Mouse (Mus musculus) kidney, adult 9 months (tissue): ENCODE results near the gene Nfasc.
A peak's percentile ranks its signal among the peaks of the same experiment; 100 is the strongest.

Experiments
- DNase-seq: peaks from one replicate; pipeline ENCODE4 v3.0.0; 2022

Nfasc gene

GRCm38 (mm10) chr1:132640256-132640655 is 101.3 kb downstream of the Nfasc start:
- DNase-seq = peak; percentile 13

- no peak for DNase-seq
Observed at GRCm38 (mm10) chr1:132637346-132637745, 104.3 kb downstream of the Nfasc start.

DNA sequence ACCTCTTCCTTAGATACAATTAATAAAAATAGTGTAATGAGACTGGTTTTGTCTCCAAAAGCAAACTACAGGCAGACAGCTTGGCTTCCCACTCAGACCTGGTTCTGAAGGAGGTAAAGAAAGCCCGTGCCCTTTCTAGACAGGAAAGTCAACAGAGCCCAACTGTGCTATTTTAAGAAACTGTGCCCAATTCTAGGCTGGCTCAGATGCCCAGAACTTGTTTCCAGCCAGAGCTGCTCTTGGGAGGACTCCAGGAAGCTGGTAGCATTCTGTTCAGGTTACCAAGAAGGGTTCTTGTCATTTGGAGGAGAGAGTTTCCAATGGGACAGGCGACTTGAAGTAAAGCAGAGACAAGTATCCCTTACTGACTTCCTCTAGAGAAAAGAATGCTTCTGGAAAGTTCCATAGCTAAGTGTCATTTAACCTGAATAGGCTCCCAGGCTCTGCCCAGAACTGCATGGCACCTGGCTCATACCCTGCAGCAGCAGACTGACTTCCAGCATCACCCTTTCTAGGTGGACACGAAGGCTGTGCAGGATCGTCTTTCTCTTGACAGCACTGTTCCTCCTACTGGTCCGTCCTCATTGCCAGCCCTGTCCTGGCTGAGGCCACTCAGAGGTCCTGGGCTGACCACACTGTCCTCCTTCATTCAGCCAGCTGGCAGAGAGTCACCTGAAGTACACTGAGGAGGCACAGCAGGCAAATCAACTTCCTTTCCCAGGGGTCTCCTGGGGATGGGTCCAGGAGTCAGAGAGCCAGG is 111.8 kb downstream of the Nfasc start:
- DNase-seq = peak; percentile 9

DNA sequence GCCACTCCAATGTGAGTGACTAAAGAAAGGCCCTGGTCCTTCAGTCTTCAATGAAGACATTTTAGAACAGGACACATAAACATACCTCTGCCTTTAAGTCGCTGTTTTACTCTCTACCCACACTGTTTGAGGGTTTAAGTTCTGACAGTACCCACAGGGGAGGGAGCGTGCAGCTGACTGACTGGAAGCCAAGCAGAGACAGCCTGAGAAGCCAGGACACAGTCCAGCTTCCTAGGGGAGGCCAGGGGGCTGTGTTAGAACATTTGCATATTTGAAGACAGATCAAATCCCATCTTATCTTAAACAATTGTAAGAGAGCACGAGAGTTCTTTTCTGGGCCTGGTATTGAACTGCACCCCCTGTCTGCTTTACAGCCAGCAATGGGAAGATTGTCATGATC is 113.0 kb downstream of the Nfasc start:
- no peak for DNase-seq

GRCm38 (mm10) chr1:132628183-132628582 is 113.4 kb downstream of the Nfasc start:
- no peak for DNase-seq

- DNase-seq = no peak
Observed at GRCm38 (mm10) chr1:132626125-132626756, 115.4 kb downstream of the Nfasc start.

DNA sequence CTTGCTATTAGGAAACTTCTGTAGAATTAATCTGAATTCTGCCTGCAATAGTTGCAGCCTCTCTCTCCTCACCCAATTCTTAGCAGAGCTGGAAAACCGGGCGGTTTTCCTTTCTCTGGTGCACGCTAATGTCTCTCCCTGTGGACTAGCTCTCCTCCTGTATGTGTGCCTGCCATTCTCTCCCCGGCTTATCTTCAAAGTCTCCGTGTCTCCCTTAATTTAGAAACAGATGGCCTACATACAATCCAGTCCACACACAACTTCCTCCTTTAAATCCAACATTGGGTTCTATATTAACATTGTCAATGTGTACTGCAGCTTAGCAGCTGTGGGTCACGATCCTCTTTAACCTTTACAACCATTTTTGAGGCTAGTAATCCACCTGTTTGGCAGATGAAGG is 116.6 kb downstream of the Nfasc start:
- no peak for DNase-seq

- DNase-seq = no peak
Observed at GRCm38 (mm10) chr1:132624466-132624865, 117.1 kb downstream of the Nfasc start.

DNA sequence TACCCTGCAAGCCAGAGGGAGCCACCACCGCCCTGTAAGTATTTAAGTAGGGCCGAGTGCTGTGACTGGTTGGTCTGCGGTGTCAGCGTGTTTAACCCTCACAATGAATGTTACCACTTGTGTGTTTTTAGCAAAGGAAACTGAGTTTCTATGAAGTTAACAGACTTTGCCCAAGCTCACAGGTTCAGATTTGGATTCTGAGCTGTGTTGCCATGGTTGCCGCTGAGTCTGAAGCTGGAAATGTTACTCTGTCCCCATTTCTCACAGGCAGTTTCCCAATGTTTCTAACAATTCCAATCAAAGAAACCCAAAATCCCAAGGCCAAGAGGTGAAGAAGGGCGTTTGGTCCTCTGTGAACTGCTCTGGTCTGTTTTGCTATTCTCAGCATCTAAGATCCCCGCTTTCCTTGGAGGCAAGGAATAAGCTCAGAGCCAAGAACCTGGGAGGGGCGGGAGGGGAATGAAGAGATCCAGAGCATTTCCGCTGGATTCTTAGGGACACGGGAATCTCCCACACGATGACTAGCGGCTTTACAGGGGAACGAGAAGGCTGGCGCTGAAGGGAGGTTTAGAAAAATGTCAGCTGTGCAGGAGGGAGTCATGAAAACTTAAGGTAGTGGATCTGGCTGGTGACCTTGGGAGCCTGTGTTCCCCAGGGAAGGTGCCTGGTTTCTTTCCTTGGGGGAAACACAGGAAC is 117.8 kb downstream of the Nfasc start:
- no peak for DNase-seq

- no peak for DNase-seq
Observed at GRCm38 (mm10) chr1:132612066-132612465, 129.5 kb downstream of the Nfasc start.

GRCm38 (mm10) chr1:132609048-132609634 is 132.5 kb downstream of the Nfasc start:
- DNase-seq = peak; percentile 66

DNA sequence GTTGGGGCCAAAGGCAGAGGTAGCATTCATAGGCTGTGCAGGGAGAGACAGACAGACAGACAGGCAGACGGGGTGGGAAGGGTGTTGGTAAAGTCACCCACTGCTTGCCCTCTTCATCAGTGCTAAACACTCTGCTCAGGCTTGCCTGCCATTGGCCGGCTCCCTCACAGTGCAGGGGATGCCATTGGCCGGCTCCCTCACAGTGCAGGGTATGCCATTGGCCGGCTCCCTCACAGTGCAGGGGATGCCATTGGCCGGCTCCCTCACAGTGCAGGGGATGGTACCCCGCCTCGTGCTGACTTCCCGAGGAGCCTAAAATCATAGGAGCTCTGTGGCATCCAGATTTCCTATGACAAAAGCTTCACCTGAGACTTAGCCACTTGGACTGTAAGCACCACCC is 139.4 kb downstream of the Nfasc start:
- no peak for DNase-seq

DNA sequence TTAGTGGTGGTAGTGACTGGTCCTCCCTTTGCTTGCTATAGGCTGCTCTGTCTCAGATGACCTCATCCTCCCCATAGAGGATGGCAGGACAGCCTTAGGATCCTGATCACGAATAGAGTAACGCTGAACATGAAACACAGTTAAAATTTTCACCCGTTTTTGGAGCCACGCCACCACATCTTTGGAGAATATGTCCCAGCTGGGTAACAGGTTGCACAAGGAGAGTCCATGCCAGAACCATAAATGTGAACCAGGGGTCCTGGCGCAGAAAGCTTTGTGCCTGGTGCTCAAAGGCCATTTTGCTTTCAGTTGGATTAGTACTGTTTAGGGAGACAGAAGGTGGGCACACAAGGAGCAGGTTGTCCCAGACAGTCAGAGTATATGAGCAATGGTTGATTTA is 143.6 kb downstream of the Nfasc start:
- DNase-seq = no peak

GRCm38 (mm10) chr1:132595741-132596140 is 145.9 kb downstream of the Nfasc start:
- DNase-seq = no peak

GRCm38 (mm10) chr1:132594587-132594986 is 147.0 kb downstream of the Nfasc start:
- DNase-seq = peak; percentile 58

DNA sequence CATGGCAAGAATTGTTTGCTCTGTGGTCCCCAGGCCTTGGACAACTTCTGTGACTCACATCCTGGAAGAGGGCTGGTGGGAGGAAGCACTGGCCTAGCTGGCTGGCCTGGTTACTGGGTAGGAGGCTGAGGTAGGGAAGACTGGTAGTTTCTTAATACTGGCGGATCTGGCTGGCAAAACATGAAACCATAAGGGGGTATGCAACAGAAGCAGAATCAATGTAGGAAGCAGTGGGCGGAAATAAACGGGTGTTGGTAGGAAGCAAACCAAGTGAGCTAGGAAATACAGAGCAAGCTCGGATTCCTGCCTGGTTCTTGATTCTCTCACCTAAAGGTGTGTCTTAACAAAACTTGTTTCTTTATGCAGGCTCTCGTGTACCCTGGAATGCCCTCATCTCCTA is 149.5 kb downstream of the Nfasc start:
- DNase-seq = no peak

DNA sequence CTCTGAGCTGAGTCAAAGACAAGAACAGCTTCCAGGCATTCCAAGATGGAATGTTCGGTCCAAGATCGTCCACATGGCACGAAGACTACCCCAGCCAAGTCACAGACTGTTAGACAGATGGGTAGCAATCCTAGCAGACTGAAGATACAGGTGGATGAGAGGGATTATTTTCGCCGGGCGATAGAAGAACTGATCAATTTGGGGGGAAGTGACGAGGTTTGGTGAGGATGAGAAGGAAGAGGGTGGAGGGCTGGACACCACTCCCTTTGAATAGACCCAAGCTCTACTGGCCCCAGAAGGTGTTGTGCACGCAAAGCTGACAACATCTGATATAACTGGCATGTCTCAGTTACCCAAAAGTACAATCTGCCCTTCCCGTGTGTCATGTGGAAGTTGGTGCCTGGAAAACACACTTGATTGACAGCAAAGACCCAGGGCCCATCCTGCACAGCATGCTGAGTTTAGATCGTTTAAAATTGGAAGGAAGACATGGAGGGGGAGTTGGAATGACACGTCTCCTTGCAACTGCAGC is 150.1 kb downstream of the Nfasc start:
- DNase-seq = no peak

- peak; percentile 84 for DNase-seq
Observed at GRCm38 (mm10) chr1:132586679-132587201, 154.9 kb downstream of the Nfasc start.

DNA sequence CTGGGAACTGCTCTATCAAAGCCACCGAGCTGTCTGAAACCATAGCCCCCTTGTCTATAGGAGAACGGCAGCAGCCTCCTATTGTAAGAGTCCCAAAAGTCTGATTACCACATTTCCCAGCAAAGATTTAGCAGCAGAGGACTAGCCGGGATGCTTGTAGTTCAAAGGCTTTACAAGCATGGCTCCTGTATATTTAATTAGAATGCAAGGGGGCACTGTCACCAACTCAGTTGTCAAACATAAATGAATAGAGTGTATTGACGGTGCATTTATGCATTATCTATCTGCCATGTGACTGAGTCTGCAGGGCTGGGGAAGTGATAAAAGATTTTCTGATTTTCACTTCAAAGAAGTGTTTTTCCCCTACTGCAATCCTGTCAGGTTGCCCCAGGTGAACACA is 156.2 kb downstream of the Nfasc start:
- no peak for DNase-seq

DNA sequence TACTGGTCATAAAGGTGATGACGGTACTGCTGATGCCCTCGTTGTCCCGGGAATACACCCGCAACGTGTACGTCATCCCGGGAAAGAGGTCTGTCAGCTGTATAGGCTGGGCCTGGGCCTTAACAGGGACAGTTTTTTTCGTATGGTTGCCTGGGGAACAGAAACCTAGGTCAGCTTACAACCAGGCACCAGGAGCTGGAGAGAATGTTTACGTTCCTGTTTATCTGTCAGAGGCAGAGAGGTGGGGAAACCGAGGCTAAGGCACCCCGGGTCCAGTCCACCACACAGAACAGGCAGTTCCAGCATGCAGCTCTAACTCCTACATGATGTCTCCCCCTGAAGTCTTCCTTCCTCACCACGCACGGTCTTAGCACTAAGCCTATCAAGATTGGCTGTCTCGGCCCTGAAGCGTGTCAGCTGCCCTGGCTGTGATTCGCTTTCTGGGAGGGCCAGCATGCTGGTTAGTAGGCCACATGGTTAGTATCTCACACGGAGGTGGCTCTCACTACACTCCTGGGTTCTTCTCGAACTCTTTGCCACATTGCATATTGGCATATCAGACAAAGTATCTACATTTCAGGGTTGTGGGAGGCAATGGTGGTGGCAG is 158.5 kb downstream of the Nfasc start:
- DNase-seq = no peak

GRCm38 (mm10) chr1:132581845-132582839 is 159.5 kb downstream of the Nfasc start:
- DNase-seq = no peak
